Mouse (Mus musculus) megakaryocyte, embryonic 14.5 days (primary cell): ENCODE measurements around the gene Pdcd2l.

Experiments used
- FLI1 ChIP-seq: IDR thresholded peaks from 2 replicates; pipeline ENCODE4 v1.6.1; 2012; ENCODE audit warnings: low read length, inconsistent platforms, mixed read lengths
- GATA1 ChIP-seq: IDR thresholded peaks from 3 replicates; pipeline ENCODE4 v1.6.1; 2012; ENCODE audit warnings: mixed read lengths, low read length, inconsistent platforms, borderline replicate concordance

GRCm38 (mm10) chr7:34200829-34201228 lies 4.4 kb upstream of the Pdcd2l start:
- TF ChIP-seq GATA1 (no peak), FLI1 (no peak)
